Mouse (Mus musculus) megakaryocyte, embryonic 14.5 days (primary cell): ENCODE data around the gene Hist2h3b. TPM values are rescaled to one million over a fixed set of nuclear protein-coding genes. Genes with fewer than 3 reads are reported as not detected.
"Not testable (repeated sequence)": the region's sequence is repeated elsewhere in the genome, so short reads cannot be mapped to it uniquely, and the experiment has no call there.

Experiments
- H3K27me3 ChIP-seq: replicated peaks from 2 replicates; pipeline ENCODE3; 2012; ENCODE audit warnings: inconsistent platforms
- H3K36me3 ChIP-seq: replicated peaks from 2 replicates; pipeline ENCODE3; 2012; ENCODE audit warnings: low read length, inconsistent platforms, mixed read lengths
- H3K4me1 ChIP-seq: 2 replicates; pipeline ENCODE4 v1.6.1; 2012; ENCODE audit warnings: inconsistent platforms
- H3K4me3 ChIP-seq: replicated peaks from 2 replicates; pipeline ENCODE3; 2012; ENCODE audit warnings: moderate library complexity, mild to moderate bottlenecking, inconsistent platforms
- H3K9me3 ChIP-seq: 2 replicates; pipeline ENCODE4 v1.6.1; 2012; ENCODE audit warnings: inconsistent platforms
- FLI1 ChIP-seq: IDR thresholded peaks from 2 replicates; pipeline ENCODE4 v1.6.1; 2012; ENCODE audit warnings: low read length, inconsistent platforms, mixed read lengths
- GATA1 ChIP-seq: IDR thresholded peaks from 3 replicates; pipeline ENCODE4 v1.6.1; 2012; ENCODE audit warnings: mixed read lengths, low read length, inconsistent platforms, borderline replicate concordance
- polyA plus RNA-seq: library from polyadenylated mRNA; stranded (reverse); fragments of >175 nt; gene quantifications from 2 replicates; pipeline ENCODE4 v1.2.3, GENCODE M21; 2012; ENCODE audit warnings: low replicate concordance; ENCODE audit not compliant: insufficient read depth

The Hist2h3b gene
- polyA plus RNA-seq, 1 experiment = 84.7 TPM

- Histone ChIP-seq H3K27me3 (no peaks in the 10 kb centered on the region), H3K36me3 (peaks cover 7% of the 10 kb centered on the region), H3K9me3 (no peaks in the 10 kb centered on the region), H3K4me1 (peaks cover 56% of the 10 kb centered on the region), H3K4me3 (peak overlapping the region; percentile 86)
- TF ChIP-seq GATA1 (no peak), FLI1 (no peak)
These were observed 27.7 kb upstream of the Hist2h3b start for GRCm38 (mm10) chr3:96240799-96241197.

GRCm38 (mm10) chr3:96243921-96244572 is 24.4 kb upstream of the Hist2h3b start:
- Histone ChIP-seq H3K36me3 (peaks cover 7% of the 10 kb centered on the region), H3K27me3 (no peaks in the 10 kb centered on the region), H3K4me3 (peak overlapping the region; percentile 94), H3K4me1 (peaks cover 52% of the 10 kb centered on the region), H3K9me3 (no peaks in the 10 kb centered on the region)
- TF ChIP-seq FLI1 (no peak), GATA1 (no peak)

- H3K36me3 ChIP-seq, H3K27me3 ChIP-seq: not testable (repeated sequence)
- H3K4me1 ChIP-seq = peaks cover 54% of the 10 kb centered on the region
These were observed 23.2 kb upstream of the Hist2h3b start, which contains the start of gene Hist2h2aa1 for GRCm38 (mm10) chr3:96245003-96245886. TSS of gene Hist2h2aa1 (plus strand) at chr3:96245497.

GRCm38 (mm10) chr3:96246018-96246417 is 22.4 kb upstream of the Hist2h3b start:
- H3K9me3 ChIP-seq, H3K27me3 ChIP-seq, H3K36me3 ChIP-seq: not testable (repeated sequence)
- peak overlapping the region; percentile 83 for H3K4me3 ChIP-seq
- peaks cover 54% of the 10 kb centered on the region for H3K4me1 ChIP-seq

More at GRCm38 (mm10) chr3:96245003-96245886, 23.2 kb upstream of the Hist2h3b start, which contains the start of gene Hist2h2aa1:
- H3K4me3 ChIP-seq = peak within 1 kb of the TSS; percentile 94
- H3K9me3 ChIP-seq = not testable (repeated sequence)

- peak within 1 kb of the TSS; percentile 88 for H3K4me3 ChIP-seq
- peaks cover 52% of the 10 kb centered on the region for H3K4me1 ChIP-seq
- H3K36me3 ChIP-seq, H3K9me3 ChIP-seq, H3K27me3 ChIP-seq: not testable (repeated sequence)
These were observed 22.0 kb upstream of the Hist2h3b start, which contains the start of gene Hist2h3c1 for GRCm38 (mm10) chr3:96246427-96246856. TSS of gene Hist2h3c1 (plus strand) at chr3:96246685.

- peaks cover 43% of the 10 kb centered on the region for H3K4me1 ChIP-seq
- H3K27me3 ChIP-seq = no peaks in the 10 kb centered on the region
- peaks cover under 1% of the 10 kb centered on the region for H3K36me3 ChIP-seq
- TF ChIP-seq FLI1 = no peak
- TF ChIP-seq GATA1 = no peak
- peak overlapping the region; percentile 88 for H3K4me3 ChIP-seq
- H3K9me3 ChIP-seq = no peaks in the 10 kb centered on the region
These were observed 20.9 kb upstream of the Hist2h3b start for GRCm38 (mm10) chr3:96247356-96248140.

GRCm38 (mm10) chr3:96248141-96249033 is 20.1 kb upstream of the Hist2h3b start:
- Histone ChIP-seq H3K4me3 (peak overlapping the region; percentile 88), H3K4me1 (peaks cover 36% of the 10 kb centered on the region)

GRCm38 (mm10) chr3:96249034-96249345 is 19.5 kb upstream of the Hist2h3b start:
- H3K27me3 ChIP-seq = no peaks in the 10 kb centered on the region
- peak overlapping the region; percentile 88 for H3K4me3 ChIP-seq
- TF ChIP-seq GATA1 (no peak), FLI1 (no peak)
- no peaks in the 10 kb centered on the region for H3K9me3 ChIP-seq
- no peaks in the 10 kb centered on the region for H3K36me3 ChIP-seq
- peaks cover 30% of the 10 kb centered on the region for H3K4me1 ChIP-seq

More at GRCm38 (mm10) chr3:96248141-96249033, 20.1 kb upstream of the Hist2h3b start:
- TF ChIP-seq FLI1 (no peak), GATA1 (no peak)
- Histone ChIP-seq H3K27me3 (no peaks in the 10 kb centered on the region), H3K9me3 (no peaks in the 10 kb centered on the region), H3K36me3 (no peaks in the 10 kb centered on the region)

GRCm38 (mm10) chr3:96250890-96251289 is 17.6 kb upstream of the Hist2h3b start:
- no peaks in the 10 kb centered on the region for H3K9me3 ChIP-seq
- H3K4me3 ChIP-seq = no peak overlapping the region
- no peak for TF ChIP-seq FLI1
- no peaks in the 10 kb centered on the region for H3K27me3 ChIP-seq
- H3K36me3 ChIP-seq = no peaks in the 10 kb centered on the region
- H3K4me1 ChIP-seq = peaks cover 33% of the 10 kb centered on the region
